Mouse (Mus musculus): ENCODE data around the gene Ttc22.

Ttc22 gene

DNA sequence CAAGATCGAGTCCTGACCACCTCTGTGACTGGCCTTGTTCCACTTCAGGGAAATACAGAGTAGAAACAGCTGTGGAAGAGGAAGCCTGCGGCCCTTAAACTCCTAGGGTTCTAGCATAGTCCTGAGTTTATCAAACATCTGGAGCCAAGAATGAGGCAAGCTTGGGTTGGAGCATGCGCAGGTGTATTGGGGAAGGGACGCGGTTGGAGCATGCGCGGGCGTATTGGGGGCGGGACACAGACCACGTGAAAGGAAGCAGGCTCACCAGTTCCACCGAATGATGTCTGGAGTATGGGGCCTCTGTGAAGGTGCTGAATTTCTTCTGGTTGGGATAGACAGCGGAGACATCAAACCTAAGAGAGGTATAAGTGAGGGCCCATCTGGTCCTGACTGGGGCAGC is 6.6 kb upstream of the Ttc22 start:
- peak; percentile 83 for DNase-seq (ENCODE audit: low spot score)

DNA sequence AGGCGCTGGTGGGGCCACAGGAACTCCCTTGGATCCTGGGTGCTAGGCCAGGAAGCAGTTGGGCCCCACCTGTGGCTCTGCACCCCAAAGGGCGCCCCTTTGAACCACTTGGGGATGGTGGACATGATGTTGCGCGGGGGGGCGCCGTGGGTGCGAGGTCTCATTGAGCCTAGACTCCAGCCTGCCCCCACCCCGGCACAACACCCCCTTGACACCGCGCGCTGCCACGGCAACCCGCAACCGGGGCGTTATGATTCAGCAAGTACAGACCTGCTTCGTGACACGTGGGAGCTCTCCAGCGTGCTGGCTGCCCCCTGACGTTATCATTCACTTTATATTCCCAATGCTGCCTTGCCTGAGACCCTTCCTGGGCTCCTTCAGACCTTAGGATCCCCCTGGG is 5.2 kb upstream of the Ttc22 start, which contains the start of gene Lexm:
Gene Lexm (minus strand): TSS at position 186 of the 400 bp plus-strand sequence.
- DNase-seq (ENCODE audit: low spot score): peak; percentile 42

DNA sequence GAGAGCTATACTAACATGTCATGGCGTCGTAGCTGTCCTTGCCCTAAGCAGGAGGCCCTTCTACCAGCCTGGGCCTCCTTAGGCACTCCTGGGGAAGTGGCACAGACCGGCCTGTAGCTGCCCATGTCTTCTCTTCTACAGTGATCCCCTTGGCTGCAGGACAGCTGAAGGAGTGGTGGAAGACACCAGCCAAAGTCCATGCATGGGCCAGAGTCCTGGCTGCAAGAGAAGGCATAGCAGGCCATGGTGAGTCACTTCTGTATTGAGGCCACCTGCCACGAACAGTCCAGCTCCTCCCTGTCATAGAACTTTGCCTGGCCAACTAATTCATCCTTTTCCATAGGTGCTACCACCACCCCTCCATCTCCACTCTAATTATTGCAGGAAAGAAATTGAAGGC is 3.3 kb upstream of the Ttc22 start:
- no peak for DNase-seq (ENCODE audit: low spot score)

DNA sequence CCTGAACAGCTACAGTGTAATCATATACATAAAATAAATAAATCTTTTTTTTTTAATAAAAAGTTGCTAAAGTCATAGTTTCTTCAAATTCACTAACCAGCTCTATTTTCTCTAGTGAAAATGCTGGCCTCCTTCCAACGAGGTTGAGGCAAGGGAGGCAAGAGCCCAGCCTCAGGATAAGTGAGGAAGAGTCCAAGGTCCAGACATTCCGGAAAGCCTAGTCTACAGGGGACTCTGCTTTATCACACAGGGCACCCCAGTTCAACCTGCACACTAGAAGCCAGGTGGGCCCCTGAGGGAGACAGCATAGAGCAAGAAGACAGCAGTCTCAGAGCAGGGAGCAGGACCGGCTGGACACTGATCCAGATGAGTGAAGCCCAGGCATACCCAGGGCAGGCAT is 804 bp upstream of the Ttc22 start:
- DNase-seq (ENCODE audit: low spot score): no peak

DNA sequence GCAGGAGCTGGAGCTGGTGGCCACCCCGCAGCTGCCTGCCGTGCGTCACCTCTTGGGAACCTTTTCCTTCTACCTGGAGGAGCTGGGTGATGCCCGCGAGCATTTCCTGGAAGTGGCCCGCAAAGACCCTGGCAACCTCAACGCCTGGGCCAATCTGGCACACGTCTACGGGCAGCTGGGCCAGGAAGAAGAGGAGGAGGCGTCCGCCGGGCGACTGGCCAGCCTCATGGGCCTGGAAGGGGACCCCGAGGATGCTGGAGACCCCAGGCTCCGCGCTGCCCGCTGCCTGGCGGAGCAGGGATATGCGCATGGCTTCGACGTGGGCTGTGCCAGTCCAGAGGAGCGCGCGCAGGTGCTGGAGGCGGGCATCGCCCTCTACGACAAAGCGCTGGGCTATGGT is 480 bp downstream of the Ttc22 start:
- no peak for DNase-seq (ENCODE audit: low spot score)

DNA sequence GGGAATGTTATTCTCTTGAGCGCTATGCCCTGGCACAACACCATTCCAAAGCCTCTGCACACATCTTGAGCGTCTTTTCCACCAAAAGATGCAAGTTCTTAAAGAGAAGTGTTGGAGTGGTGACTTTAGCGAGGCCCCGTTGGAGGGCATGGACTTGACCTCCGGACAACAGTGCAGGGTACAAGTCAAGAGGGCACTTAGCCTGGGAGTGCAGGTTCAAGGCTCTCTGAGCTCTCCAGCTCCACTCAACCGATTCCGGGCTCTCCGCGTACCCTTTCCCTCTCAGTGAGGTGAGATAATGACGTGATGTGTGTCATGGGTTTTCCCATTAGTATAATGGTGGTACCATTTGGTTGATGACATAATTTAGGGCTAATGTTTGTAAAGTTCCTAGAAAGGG is 2.0 kb downstream of the Ttc22 start:
- no peak for DNase-seq (ENCODE audit: low spot score)

DNA sequence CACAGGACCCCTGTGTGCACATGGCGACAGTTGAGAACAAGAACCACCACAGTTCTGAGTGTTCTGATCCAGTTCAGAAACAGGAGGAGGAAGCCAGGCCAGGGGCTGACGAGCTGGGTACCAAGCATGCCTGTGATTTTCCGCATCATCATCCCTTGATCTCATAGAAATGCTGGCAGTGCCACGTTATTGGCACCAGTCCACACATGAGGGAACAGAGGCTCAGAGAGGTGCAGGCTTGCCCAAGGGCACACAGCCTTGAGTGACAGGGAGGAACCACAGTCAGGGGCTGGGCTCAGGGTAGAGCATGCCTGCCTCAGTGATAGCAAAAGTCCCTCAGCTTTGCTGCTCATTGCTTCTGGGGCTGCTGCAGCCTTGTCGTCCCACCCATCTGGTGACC is 5.6 kb downstream of the Ttc22 start:
- no peak for DNase-seq (ENCODE audit: low spot score)

DNA sequence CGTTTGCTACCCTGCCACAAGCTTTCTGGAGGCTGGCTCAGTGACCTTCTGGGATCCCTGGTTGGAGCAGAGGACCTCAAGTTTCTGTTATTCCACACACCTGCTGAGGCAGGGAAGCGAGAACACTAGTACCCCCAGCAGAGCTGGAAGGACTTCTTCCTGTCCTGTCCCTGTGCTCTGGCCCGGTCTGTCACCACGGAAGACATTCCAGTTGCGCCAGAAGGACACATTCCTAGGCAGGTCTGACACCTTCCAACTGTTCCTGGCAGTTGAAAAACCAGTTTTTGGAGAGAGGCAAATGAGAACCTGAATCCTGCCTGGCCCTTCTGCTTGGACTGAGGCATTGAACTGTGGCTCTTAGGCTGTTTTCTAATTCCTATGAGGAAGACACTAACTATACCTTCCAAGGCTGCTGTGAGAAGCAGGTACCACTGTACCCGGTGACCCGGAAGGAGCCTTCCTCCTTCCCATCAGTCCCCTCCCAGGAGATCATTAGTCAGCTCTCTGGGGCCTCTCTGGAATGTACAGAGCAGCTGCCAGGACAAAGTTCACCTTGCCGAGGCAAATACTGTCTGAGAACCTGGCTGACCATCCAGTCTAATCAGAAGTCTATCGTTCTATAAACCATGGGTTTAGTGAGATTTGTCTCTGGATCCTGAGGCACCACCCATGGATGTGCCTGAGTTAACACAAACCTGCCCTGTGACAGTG is 6.6 kb downstream of the Ttc22 start:
- DNase-seq (ENCODE audit: low spot score): no peak

DNA sequence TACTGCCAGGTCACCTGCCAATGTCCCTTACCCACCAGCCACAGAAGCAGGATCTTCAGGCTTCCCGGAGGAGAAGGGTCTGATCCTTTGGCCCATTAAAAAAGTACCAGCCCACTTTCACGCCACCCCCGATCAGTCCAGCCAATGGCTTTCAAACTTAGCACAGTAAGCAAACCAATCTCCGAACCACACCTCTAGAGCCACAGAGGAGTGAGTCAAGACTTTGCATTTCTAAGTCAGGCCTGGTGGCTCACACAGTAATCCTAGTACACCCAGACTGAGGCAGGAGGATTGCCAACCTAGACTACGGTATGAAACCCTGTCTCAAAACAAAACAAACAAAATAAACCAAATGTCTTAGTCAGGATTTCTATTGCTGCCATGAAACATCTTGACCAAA is 7.1 kb downstream of the Ttc22 start:
- DNase-seq (ENCODE audit: low spot score): no peak

DNA sequence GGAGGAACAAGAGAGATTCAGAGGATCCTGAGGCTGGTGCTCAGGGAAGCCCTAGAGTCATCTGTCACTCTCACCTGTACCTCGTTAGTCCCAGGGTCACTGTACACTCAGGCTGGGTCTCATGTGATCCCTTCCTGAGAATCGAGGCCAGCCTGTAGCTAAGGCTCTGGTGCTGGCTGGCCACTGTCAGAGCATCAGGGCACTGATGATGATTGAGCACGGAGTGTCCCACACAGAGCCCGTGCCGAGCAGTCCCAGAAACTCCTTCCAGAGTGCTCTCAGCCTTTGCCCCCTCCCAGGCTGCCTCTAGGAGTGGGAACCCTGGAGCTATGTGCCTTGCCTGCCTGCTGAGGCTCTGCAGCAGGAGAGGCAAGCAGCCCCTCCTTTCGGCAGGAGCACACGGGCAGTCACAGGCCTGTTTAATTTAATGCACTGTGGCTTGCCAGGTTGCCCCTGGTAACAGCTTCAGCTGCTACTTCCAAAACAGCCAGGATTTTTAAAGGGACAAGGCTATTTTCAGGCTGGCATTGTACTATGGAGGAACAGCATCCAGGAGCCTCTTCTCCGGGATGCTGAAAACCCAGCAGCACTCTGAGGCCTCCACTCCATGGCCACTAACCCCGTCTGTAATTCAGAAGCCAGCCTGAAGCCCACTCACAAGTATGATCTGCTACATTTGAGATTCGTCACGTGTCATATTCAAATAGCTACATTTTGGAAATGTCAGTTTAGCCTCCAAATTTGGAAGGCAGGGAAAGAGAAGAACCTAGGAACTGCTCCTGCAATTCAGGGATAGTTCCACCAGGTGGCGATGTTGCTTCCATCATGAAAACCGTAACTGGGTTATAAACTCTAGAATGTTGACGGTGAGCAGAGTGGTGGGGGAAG is 8.3 kb downstream of the Ttc22 start:
- DNase-seq (ENCODE audit: low spot score): peak; percentile 82

DNA sequence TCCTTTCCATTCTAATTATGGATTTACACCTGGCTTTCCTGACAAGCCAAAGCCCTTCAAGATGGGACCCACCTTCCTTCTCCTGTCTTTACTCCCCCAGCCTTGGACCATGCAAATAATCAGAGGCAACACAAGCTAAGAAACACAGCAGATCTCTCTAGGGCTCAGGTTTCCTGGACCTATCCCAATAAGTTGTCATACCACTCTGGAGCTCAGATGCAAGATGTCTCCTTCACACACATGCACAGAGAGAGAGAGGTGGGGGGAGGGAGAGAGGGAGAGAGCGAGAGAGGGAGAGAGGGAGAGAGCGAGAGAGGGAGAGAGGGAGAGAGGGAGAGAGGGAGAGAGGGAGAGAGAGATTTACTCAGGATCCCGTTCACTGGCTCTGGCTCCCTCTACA is 10.1 kb downstream of the Ttc22 start:
- no peak for DNase-seq (ENCODE audit: low spot score)

DNA sequence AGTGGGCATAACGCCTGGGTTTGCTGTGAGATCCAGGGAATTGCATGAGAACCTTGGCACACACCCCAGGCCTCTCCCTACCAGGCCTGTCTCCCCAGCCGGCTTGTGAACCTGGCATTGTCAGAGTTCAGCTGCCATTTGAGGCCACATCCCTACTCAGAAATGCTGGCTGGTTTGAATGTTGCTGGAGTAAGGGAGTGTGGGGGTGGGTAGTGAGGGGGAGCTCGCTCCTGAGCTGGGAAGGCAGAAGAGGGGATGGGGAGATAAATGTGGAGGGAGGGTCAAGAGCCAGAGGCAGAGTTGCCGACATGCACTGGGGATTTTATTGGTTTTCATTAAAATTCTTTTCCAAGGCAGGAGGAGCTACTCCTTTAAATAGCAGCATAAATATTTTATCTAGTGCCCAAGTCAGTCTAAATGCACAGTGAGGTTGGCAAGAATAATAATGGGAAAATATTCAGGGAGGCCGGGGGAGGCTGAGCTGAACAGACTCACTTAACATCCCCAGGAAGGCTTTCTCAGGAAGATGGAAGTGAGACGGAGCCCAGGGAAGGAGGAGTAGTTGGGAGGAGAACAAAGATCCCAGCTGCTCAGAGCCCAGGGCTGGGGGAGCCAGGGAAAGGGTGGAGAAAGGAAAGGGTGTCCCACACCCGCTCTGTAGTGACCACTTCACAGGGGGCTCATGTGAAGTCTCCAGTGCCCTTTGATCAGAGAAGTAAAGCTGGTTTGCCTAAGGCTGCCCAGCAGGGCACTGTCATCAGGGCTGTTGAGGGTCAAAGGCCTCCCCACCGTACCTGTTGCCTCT is 11.3 kb downstream of the Ttc22 start:
- no peak for DNase-seq (ENCODE audit: low spot score)

DNA sequence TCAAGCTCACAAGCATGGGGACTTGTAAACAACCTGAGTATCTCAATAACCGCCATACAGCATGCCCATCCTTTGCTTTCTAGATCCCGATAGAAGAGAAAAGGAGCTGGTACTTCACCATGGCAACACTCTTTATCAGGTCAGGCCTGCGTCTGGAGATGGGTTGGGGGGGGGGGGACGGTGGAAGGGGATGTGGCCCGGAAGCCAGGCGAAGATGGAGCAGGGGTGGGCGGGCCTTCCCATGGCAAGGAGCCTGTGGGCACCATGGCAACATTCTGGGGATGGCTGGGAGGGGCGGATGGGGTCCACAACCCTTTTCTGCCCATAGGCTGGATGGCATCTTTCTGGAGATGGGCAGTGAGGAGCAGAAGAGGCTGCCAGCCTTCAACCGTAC is 11.9 kb downstream of the Ttc22 start:
- no peak for DNase-seq (ENCODE audit: low spot score)

DNA sequence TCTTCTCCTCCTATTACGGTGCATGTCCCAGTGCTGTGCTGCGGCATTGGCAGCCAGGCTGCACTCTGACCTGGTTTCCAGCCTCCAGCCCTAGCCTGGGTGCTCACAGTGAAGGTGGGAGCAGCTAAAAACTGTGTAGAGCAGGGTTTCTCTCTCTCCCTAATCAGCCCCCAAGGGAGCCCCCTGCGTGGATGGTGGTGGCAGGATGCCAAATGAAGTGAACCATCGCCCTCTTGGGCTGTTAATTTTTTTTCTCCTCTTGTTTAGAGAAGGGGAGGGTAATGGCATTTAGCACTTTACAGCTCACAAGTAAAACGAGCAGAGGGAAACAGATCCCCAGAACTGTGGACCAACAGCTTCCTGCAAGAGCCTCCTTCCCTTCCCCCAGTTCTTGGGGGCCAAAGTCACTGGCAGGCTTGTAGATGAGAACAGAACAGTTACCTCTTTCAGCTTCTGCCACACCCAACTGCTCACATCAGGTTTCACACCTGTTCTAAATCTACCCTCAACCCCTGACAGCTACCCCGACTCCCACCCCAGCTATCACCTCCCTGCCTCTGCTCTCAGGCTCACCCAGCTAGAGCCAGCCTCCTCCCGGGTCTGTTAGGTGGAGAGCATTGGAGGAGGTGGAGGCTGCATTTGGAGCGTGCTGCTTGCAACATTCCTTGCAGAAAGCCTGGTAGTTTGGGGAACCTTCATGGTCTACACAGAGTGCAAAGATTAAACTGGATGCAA is 21.4 kb downstream of the Ttc22 start:
- peak; percentile 11 for DNase-seq (ENCODE audit: low spot score)

DNA sequence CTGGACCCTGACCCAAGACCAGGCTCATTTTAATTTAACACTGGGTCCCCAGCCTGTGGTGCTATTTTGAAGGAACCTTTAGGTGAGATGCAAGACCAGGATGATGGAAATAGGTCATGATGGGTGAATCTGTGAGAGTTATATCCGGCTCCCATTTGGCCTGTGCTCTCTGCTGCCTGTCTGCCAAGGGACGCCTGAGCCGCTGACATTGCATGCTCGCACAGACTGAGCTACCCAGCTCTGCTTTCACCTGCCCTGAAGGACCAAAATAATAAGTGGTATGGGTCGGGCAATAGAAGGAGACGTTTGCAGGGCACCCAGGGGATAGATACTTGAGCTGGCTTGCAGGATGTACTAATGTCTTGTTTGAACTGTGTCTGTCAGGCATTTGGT is 22.0 kb downstream of the Ttc22 start:
- no peak for DNase-seq (ENCODE audit: low spot score)

DNA sequence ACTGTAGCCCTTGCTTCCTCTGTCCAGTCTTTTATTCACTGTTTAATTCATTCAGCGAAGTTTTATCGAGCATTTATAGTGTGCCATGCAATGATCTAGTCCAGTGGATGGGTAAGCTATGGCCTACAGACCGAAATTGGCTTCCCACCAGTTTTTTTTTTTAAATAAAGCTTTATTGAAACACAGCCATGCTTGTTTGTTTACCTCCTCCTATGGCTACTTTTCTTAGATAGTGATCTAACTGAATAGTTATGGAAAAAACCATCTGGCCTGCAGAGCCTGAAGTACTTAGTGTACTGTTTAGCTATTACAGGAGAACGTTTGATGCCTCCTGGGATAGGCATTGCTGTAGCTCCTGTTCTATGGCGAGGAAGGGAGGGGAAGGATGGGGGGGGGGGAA is 23.6 kb downstream of the Ttc22 start:
- no peak for DNase-seq (ENCODE audit: low spot score)

DNA sequence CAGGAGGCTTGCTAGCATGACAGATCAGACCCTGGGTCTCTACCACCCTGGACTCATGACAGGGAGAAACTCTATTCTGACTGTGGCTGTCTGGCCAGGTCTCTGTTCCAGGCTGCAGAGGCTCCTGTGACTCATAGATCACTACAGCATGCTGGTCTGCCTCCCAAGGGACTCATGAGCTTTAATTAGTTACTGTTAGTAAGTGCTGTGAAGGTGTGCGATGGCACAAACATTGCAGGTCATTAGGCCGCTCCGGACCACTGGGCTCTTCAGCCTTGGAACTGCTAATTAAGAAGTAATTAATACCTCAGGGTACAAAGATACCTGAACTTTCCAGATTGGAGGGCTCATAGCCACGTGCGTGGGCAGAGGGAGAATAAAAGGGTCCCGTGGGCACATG is 24.9 kb downstream of the Ttc22 start:
- DNase-seq (ENCODE audit: low spot score): peak; percentile 66

DNA sequence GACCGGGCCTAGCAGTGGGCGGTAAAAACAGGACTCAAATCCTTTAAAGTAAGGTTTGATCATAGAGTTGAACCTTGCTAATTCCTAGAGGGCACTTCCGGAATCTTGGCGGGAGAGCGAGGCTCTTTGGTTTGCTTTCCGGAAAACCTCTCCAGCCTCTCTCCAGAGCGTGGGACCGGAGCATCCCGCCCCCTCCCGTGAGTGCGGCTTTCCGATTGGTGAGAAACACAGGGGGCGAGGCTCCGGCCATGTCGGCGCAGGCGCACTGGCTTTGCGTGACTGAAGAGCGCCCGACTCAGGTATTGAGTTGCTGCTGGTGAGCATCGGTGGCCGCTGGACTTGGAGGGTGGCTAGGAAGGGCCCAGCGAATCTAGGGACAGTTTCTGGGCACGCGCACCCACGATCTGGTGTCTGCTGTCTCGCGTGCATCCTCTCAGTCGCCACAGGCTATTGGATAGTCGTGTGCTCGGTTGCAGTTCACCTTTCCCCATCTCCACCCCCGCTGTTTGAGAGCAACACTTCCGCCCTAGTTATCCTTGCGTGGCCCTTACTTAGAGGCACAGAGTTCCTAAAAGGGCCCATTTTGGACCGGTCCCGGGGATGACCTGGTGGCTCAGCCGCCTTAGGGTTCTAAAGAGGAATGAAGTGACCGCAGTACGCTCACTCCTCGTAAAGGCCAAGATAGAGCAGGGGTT is 28.7 kb downstream of the Ttc22 start, which contains the start of gene Pars2:
Gene Pars2 (plus strand): TSS at position 237 of the 695 bp plus-strand sequence.
- DNase-seq (ENCODE audit: low spot score): peak; percentile 93

DNA sequence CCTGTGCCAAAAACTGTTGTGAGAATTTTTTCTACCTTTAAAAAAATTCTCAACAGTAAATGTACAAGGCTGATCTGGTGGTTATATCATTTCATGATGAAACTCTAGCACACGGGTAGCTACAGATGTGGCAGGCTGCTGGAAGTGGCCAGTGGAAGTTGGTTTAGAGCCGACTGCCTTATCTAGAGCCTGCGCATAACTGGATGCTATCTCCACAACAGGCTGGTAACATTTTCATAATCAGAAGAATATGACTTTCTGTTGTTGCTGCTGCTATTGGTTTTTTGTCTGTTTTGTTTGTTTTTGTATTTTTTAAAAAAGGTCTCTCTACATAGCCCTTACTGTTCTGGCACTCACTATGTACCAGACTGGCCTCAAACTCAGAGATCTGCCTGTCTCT is 30.3 kb downstream of the Ttc22 start:
- DNase-seq (ENCODE audit: low spot score): no peak

DNA sequence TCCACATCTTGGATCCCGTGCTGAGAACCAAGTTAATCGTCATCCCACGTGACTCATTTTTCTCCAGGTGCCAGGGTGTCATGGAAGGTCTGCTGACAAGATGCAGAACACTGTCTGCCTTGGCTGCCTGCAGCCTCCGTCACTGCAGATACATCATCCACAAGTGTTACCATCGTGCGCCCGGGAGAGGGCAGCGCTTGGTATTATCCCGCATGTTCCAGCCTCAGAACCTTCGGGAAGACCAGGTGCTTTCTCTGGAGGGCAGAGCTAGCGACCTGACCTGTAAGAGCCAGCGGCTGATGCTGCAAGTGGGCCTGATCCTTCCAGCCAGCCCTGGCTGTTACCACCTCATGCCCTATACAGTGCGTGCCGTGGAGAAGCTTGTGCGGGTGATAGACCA is 30.8 kb downstream of the Ttc22 start:
- no peak for DNase-seq (ENCODE audit: low spot score)

DNA sequence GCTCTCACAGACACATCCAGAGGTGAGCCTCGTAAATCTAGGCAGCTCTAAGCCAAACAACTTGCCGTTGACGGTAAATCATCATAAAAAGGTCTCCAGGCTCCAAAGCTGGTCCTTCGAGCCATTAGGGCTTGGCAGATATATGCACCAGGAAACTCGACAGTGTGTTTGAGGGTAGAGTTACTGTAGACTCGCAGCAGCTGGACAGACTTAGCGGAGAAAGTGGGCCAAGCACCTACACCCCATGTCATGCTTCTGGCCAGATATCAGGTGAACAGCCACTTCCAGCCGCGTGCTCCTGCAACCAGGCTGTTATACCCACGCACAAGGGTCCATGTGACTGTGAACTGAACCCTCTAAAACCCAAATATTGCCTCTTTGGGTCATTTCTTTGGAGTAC is 33.4 kb downstream of the Ttc22 start:
- no peak for DNase-seq (ENCODE audit: low spot score)

All from MN1 (cell line).